Mouse (Mus musculus) large intestine, adult 2 months (tissue): ENCODE data around the gene Chrm5. TPM values are rescaled to one million over a fixed set of nuclear protein-coding genes. Genes with fewer than 3 reads are reported as not detected.
"Not testable (repeated sequence)": the region's sequence is repeated elsewhere in the genome, so short reads cannot be mapped to it uniquely, and the experiment has no call there.

Experiments used
- DNase-seq: peaks from one replicate; pipeline ENCODE4 v3.0.0-alpha.2; 2012; ENCODE audit warnings: low read depth, low spot score
- WGBS: fragments of 180-500 bp; shearing (Covaris S2); methylation state at CpG from one replicate; pipeline ENCODE4 v1.1.7; 2018; 5-methylcytosine and 5-hydroxymethylcytosine counted together
- polyA plus RNA-seq: library from polyadenylated mRNA; depleted of rRNA; stranded (reverse); fragments of >200 nt; gene quantifications from 2 replicates; pipeline ENCODE4 v1.2.3, GENCODE M21; 2012

The Chrm5 gene
- polyA plus RNA-seq, 1 experiment = not detected

DNA sequence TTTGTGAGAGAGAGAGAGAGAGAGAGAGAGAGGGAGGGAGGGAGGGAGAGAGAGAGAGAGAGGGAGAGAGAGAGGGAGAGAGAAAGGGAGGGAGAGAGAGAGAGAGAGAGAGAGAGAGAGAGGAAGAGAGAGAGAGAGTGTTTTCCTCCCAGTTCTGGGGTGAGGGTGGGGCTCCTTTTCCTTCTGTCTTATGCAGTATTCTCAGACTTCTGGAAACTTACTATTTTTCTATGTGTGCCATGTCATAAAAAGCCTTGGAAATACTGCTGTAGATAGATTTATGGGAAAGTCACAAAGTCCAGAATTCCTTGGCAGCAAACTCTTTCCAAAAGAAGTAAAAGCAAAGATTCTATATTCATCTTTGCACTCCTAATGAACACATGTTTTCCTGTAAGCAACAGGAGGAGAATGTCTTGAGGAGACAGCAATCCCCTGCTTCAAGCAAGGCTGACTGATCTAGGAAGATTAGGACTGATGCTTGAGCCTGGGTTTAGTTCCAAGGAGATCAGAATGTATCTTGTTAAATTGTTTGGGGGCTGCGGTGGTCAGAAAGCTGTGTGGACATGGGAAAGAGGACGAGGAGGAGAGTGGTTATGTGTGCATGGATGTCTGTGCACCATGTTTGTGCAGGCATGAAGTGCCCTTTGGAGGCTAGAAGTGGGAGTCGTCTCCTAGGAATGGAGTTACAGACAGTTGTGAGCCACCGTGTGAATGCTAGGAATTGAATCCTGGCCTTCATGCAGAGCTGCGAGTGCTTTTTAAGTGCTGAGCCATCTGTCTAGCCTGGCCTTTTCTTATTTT lies 2.2 kb upstream of the Chrm5 start:
- 58% methylated on average over 5 of the region's 5 CpGs for WGBS
- DNase-seq = no peak

DNA sequence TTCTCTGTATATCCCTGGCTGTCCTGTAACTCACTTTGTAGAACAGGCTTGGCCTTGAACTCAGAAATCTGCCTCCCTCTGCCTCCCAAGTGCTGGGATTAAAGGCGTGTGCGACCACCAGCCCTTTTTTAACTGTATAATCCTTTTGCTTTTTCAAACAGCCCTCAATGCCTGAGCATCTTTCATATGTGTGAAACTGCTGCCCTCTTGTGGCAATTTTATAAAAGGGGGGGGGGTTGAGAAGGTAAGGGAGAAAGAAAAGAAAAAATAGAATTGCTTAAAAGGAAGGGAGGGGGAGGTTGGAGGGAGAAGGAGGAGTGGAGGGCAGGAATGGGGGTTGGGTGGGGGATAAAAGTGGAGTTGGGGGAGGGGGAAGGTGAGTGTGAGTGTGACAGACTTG lies 995 bp upstream of the Chrm5 start:
- WGBS = 0% methylated on average over 2 of the region's 2 CpGs
- no peak for DNase-seq

DNA sequence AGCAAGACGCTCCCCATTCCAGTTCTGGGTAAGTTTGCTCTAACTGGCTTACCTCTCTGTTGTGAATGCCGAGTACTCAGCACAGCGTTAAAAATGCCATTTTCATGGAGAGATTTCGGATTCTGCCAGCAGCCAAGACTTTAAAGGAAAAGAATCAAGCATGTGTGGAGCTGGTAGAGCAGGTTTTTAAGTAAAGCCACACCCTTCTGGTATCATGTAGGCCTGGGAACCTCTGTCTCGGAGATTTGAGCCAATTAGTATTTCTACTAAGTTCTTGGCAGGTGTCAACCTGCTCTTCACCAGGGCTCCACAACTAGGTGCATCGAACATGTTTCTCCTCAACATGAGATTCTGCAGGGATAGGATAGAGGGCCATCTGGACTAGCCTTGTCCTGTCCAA lies 4.0 kb downstream of the Chrm5 start:
- DNase-seq = no peak
- WGBS = 31% methylated on average over 6 of the region's 6 CpGs

DNA sequence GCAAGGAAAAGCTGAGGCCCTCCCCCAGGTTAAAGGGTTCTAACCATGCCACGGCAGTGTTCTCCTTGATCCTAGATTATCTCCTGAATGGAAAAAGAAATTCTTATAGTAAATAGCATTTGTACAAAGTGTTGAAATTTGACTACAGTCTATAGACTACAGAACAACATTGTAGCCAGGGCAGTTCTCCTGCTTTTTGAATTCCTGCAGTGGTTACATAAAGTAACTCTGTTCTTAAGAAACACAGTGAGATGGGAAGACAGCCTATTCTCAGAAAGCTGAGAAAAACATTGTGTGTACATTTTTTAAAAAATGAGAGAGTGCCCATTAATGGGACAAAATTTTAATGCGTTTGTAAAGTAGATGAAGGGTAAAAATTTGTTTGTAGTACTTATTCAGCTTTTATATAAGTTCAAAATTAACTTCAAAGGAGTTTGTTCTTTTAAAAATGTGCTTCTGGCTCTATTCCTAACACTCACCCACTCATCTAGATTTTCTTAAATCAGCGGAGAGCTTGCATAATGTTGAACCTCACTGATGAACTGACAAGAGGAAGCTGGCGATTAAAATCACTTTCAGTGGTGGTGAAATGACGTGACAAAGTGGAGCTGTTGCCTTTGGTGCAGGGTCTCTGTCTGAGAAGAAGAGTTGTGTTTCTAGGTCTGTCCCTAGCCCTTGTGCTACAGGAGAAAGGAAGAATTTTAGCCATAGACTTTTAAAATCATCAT lies 5.4 kb downstream of the Chrm5 start:
- DNase-seq = no peak
- 79% methylated on average over 5 of the region's 5 CpGs for WGBS

DNA sequence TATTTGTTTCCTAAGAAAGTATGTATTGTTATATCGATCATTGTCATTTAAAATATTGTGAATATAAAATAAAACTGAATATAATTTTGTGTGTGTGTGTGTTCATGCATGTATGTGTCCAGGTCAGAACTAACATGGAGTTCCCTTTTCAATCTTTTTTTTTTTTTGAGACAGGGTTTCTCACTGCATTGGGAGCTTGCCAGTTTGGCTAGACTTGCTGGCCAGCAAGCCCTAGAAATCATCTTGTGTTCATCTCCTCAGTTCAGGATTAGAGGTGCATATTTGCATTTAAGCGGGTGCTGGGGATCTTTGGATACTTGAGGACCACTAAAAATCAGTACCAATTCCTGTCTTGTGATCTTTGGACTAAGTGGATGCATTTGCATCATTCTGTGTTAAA lies 8.5 kb downstream of the Chrm5 start:
- no peak for DNase-seq
- 89% methylated on average over 2 of the region's 2 CpGs for WGBS

DNA sequence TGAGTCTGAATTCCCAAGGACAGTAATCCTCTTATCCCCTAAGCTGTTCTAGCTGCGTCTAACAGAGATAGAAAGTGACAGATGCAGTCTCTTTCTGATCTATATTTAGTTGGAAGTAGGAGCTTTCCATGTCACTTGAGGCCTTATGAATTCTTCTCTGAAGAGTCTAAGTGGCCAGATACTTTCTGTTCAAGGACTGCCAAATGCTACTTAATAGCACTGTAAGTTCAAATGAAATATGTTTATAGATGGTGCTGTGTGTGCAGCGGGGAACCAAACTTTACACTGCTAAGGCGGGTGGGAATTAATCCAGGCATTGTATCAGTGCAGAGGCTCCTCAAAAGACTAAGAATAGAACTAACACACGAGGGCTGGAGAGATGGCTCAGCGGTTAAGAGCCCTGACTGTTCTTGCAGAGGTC lies 9.6 kb downstream of the Chrm5 start:
- no peak for DNase-seq

DNA sequence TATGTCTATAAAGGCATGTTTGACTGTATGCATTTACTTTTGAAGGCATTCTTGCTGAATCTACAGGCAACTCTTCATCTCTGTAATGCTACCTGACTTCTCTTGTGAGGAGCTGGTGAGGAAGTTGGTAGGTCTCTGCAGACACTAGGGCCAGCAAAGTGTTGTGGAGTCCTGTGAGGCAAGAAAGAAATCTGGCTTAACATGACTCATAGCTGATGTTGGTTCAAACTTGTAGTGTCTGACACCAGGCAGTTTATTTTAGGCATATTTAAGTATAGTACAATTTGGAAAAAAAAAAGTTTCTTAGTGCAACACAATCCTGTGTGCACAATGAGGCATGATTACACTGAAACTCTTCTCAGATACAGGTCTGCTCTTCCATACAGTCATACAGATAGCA lies 11.0 kb downstream of the Chrm5 start:
- DNase-seq = no peak

More for the DNA sequence above, 9.6 kb downstream of the Chrm5 start:
- 75% methylated on average over 5 of the region's 5 CpGs for WGBS

DNA sequence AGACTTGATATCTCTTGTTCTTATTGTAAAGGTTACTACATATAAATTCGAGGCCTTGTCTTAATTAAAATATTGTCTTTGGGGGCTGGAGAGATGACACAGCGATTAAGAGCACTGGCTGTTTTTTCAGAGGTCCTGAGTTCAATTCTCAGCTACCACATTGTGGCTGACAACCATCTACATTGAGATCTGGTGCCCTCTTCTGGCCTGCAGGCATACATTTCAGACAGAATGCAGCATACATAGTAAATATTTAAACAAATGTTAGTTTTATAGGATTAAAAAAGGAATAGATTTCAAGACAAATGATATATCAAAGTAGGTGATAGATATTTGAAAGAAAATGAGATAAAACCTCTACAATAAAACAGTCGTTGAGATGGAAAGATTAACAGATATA lies 20.0 kb downstream of the Chrm5 start:
- no peak for DNase-seq
- 86% methylated on average over 3 of the region's 3 CpGs for WGBS

DNA sequence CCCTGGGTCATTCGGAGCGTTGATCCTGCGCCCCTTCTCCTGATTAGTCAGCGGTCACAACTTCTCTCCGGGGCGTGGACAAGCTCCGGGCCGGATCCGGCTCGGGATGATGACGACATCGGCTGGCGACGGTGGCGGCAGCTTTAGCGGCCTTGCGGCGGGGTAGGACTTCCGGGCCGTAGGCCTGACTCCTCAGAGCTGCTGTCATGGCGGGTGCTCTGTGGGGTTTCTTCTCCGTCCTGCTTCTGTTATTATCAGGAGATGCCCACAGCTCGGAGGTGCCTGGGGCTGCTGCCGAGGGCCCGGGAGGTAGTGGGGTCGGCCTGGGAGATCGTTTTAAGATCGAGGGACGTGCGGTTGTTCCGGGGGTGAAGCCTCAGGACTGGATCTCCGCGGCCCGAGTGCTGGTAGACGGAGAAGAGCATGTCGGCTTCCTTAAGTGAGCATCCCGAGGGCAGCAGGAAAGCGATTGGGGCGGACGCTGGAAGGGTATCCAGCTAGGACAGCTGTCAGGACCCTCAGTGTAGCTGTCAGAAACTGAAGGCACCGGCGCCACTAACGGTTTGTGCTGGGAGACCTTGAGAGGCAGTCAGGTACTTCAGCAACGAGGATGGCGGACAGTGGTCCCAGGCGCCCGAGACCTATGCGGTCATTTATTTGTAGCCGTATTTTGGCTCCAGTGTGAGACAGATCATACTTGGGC lies 25.6 kb downstream of the Chrm5 start, which contains the start of gene Emc7:
Emc7 (plus strand) TSS at position 136 of the 703 bp plus-strand sequence.
- peak; percentile 82 for DNase-seq
- under 1% methylated on average over 49 of the region's 49 CpGs for WGBS

DNA sequence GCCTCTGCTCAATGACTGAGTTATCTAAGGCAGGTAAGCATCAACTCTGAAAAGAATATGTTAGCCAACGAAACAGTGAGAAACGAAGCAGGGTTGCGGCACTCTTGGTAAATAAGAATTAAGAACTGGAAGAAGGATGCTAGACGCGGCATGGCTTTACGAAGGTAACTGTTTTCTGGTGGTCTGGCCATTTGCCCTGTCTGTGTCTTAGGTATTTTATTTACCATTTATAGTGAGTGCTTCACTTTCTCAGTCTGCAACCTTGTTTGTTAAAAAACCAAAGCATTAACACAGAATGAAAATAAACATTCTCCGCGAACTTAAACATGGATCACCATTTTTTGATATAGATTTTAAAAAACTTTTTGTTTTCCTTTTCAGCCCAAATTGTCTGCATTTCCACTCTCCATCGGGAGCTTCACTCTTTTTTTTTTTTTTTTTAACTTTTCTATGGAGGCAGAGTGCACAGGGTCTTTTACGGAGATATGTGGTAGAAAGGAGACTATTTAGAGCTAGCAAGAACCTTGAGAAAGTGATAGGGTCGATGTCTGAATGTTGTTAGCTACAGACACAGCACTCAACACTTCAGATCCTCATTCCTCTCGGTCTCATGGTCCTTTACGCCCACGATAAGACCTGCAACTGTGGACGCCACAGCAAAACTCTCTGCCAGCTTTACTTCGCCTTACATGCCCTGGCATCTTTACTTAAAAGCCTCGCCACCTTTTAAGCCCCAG lies 26.3 kb downstream of the Chrm5 start:
- no peak for DNase-seq
- 28% methylated on average over 17 of the region's 17 CpGs for WGBS

DNA sequence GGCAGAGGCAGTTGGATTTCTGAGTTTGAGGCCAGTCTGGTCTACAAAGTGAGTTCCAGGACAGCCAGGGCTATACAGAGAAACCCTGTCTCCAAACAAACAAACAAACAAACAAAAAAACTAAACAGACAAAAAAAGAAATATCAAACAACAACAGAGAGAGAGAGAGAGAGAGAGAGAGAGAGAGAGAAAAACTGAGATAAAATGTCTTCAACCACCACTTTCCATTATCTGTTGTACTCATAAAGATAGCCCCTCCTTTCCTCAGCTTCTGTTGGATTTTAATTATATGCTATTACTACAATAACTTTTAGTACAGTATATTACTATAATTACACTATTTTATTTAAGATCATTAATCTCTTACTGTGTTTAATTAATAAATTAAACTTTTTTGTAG lies 28.1 kb downstream of the Chrm5 start:
- not testable (repeated sequence) for DNase-seq

DNA sequence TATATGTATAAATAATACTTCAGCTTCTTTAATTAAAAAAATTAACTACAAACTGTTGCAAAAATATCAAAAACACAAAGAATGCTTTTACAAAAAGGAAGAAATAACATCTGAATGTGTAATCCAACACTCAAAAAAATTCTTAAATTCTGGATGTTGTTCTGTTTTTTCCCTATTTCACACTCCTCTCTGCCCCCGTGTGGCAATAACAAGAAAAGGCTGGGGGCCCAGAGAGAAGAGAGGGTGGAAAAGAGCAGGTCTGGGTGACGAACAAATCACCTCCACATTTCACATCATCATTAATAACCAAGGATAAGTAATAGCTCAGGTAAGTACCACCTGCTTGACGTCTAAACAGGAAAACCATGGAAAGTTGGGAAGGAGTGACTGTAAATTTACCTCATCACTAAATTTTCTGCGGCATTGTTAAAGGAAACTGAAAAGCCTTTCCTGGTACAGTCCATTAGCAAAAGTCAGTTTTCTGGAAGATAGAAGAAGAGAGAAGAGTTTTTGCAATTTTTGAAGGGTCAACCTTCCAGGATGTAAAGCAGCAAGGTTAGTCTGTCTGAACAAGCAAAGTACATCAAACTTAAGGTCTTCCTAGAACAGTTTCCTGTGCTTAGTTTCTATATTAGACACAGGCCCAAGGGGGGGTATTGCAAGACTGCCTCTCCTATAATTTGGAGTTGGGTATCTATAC lies 30.8 kb downstream of the Chrm5 start:
- 26% methylated on average over 4 of the region's 4 CpGs for WGBS

DNA sequence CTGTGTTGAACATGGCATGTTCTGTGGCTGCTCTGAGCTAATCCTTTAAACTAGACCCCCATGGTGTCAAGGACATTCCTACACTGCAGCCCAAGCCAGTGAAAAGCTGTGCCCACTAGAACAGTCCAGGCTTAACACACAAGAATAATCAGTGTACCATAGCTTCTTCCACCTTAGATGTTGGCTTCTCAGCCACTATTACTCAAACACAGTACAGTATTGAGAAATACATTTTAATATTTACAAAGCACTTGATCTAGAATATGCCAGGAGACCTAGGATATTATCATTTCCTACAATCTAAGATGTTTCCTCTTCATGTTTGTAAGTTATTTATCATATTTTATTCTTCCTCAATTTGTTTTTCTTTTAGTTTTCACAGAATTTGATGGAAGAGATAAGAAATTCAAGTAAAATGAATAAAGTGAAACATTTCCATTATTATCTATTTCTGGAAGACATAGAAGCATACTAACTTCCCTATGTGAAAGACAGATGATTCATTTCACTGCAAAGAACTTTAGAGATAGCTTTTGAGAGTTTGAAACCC lies 32.0 kb downstream of the Chrm5 start:
- no peak for DNase-seq

More for the DNA sequence above, 30.8 kb downstream of the Chrm5 start:
- no peak for DNase-seq

DNA sequence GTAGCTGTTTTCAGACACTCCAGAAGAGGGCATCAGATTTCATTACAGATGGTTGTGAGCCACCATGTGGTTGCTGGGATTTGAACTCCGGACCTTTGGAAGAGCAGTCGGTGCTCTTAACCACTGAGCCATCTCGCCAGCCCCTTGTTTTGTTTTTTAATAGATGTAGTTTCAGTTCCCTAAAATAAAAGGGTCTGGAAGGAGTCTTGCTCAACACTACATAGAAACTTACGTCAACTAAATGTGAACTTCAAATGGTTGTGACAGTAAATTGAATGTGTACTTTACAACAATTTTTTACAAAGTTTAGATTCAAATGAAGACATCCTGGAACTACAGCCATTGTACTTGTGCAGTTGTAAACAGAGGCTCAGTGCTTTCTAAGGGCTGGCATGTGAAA lies 32.5 kb downstream of the Chrm5 start:
- WGBS = 62% methylated on average over 4 of the region's 4 CpGs
- DNase-seq = not testable (repeated sequence)

DNA sequence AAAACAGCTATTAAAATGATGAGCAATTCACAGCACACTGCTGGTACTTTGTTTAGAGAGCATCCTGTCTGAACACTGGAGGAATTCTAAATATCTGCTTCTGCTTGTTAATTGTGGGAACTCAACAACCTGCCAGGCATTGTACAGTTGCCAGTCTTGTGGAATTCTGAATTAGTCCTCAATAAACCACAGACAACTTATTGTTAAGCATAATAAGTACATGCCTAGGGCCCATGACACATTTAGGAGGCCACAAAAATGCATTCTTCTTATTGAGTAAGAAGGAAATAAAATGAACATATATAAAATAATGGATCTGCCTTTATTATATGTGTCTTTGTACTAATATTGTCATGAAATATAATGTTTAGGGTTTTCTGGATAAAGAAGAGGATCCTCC lies 35.1 kb downstream of the Chrm5 start:
- DNase-seq = no peak

DNA sequence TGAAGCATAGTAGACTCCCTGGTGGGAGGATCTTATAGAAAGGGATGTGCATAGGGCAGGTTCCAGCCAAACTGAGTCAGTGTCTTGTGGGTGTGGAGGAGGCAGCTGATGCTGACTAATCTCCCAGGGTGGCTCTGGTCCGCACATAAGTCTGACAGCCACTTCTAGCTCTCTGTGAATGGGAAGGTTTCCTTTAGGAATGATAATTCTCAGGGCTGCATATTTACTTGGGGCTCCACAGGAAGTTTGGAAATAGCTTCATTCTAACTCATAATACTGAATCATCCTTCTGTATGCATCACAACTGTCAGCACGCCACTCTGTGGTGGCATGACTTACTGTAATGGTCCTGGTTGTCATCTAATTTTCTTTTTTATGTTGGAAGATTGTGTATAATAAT lies 37.1 kb downstream of the Chrm5 start:
- WGBS = 57% methylated on average over 2 of the region's 2 CpGs
- DNase-seq = no peak

DNA sequence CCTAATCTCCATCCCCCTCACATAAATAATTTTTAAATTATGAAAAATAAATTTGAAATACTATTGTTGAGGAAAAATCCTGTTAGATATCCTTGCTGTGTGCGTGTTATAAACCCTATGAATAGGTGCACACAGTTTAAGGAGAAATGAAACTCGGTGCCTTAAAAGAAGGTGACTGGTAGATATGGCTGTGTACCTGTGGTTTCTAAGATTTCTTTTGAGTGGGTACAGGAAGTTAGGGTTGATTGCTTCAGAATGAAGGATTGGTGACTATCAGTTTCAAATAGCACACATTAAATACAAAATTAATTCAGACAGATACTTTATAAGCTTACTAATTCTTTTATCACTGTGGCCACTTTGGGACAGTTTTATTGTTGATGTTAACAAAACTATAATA lies 43.0 kb downstream of the Chrm5 start:
- DNase-seq = no peak
- WGBS = 79% methylated on average over 2 of the region's 2 CpGs

DNA sequence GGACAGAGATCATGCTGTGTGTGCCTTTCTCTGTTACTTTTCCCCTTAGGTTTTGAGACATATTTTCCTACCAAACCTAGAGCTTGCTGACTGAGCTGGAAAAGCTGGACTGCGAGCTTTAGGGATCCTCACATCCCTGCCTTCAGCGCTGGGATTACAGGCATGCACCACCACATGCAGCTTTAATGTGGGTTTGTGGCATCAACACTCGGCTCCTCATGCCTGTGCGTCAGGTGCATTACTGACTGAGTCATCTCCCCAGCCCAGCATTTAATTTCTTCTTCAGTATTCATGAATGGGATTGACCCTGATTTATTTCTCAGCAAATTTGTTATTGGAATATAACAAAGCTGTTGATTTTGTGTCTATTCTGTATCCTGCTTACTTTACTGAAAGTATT lies 44.3 kb downstream of the Chrm5 start:
- DNase-seq = no peak
- 74% methylated on average over 4 of the region's 4 CpGs for WGBS

DNA sequence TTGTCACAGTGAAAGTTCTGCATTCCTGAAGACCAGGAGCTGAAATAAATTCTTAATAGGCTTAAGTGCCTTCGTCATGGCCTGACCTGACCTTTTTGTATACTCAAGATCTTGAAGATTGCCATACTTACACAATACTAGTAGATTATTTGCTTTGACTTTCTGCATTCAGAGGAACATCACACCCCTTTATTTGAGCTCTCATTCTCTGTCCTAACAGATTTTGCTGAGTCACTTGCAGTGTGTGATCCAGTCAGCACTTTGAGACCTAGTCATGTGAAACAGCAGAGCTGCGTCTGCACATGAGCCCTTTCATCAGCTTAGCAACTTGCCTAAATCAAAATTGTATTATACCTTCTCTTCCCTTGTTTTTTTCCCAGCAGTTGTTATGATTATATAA lies 47.2 kb downstream of the Chrm5 start:
- DNase-seq = no peak
- 37% methylated on average over 2 of the region's 2 CpGs for WGBS
